In genomic region chr5:125354885-125355492, GRCm38 (mm10) we compare ENCODE assay signal across 24 mouse cellular contexts. TPM values are rescaled to one million over a fixed set of nuclear protein-coding genes. Genes with fewer than 3 reads are reported as not detected.
DNase-seq lines count a peak whose midpoint lies in the region; ATAC-seq and TF ChIP-seq lines count a peak whose summit lies in the region.
"Had no signal": no experiment of that assay in that cellular context is flagged by ENCODE, and none has a peak within 500 bp of the region (broad histone marks: within the 10 kb centered on the region; RNA-seq: fewer than 3 reads in every experiment).

No protein-coding gene starts in this region.

- H3K27ac ChIP-seq in hindbrain, embryonic 16.5 days (ENCODE audit: low read depth, low read length): no peak overlapping the region
- H3K27ac ChIP-seq in hindbrain, embryonic 12.5 days: no peak overlapping the region
- H3K27ac ChIP-seq in embryonic facial prominence, embryonic 11.5 days (replicated peaks; ENCODE audit: low read depth, low read length): no peak overlapping the region
- H3K27ac ChIP-seq in midbrain, postnatal 0 days (ENCODE audit: low read depth, low read length): peak overlapping the region; percentile 39; the same call in 1 of the 2 replicates
- H3K27ac ChIP-seq: forebrain, embryonic 15.5 days; heart, embryonic 13.5 days; layer of hippocampus, adult 2 months; liver, embryonic 12.5 days had no signal

- H3K4me1 ChIP-seq in hindbrain, embryonic 16.5 days (ENCODE audit: control insufficient read depth, insufficient read depth, low read depth, low read length): no peaks in the 10 kb centered on the region; the same call in 1 of the 2 replicates
- H3K4me1 ChIP-seq in hindbrain, embryonic 12.5 days: peaks cover 12% of the 10 kb centered on the region; the same call in 1 of the 2 replicates
- no peaks in the 10 kb centered on the region for H3K4me1 ChIP-seq in embryonic facial prominence, embryonic 11.5 days (ENCODE audit: control insufficient read depth, insufficient read depth, low read length)
- H3K4me1 ChIP-seq in midbrain, postnatal 0 days (ENCODE audit: insufficient read depth, low read length): peaks cover 5% of the 10 kb centered on the region; the same call in 1 of the 2 replicates
- H3K4me1 ChIP-seq: forebrain, embryonic 15.5 days had no signal

- no peak overlapping the region for H3K4me2 ChIP-seq in hindbrain, embryonic 16.5 days (ENCODE audit: low read length)
- H3K4me2 ChIP-seq in hindbrain, embryonic 12.5 days (replicated peaks): no peak overlapping the region
- H3K4me2 ChIP-seq in embryonic facial prominence, embryonic 11.5 days (ENCODE audit: low read depth, low read length): no peak overlapping the region
- no peak overlapping the region for H3K4me2 ChIP-seq in midbrain, postnatal 0 days (ENCODE audit: low read depth, low read length, poor library complexity, severe bottlenecking)
- H3K4me2 ChIP-seq: forebrain, embryonic 15.5 days; heart, embryonic 13.5 days; liver, embryonic 12.5 days had no signal

- ATAC-seq in hindbrain, embryonic 16.5 days: 0 out of 2 replicates have a peak, but pooled peaks have one; percentile 37
- ATAC-seq in hindbrain, embryonic 12.5 days (ENCODE audit: low FRiP score): no peak
- peak; percentile 77; the same call in 1 of the 2 replicates for ATAC-seq in embryonic facial prominence, embryonic 11.5 days (replicated peaks; ENCODE audit: insufficient number of reproducible peaks, low FRiP score, low TSS enrichment, low read depth)
- ATAC-seq in midbrain, postnatal 0 days (ENCODE audit: low FRiP score): 0 out of 2 replicates have a peak, but pooled peaks have one; percentile 56
- no peak for ATAC-seq in granulocyte monocyte progenitor cell, adult 5-6 weeks (replicated peaks; ENCODE audit: poor library complexity, severe bottlenecking)
- ATAC-seq: activated CD4-positive, CD25-positive, alpha-beta regulatory T cell, adult 4 months; forebrain, embryonic 15.5 days; liver, embryonic 12.5 days; Patski had no signal

- TF ChIP-seq CTCF in midbrain, postnatal 0 days (IDR thresholded peaks at IDR 0.05): no peak

- DNase-seq in retina, postnatal 1 day: peak; percentile 40
- DNase-seq in retina, embryonic 14.5 days (ENCODE audit: low spot score): no peak
- peak; percentile 48 for DNase-seq in embryonic facial prominence, embryonic 11.5 days (ENCODE audit: low spot score)
- peak; percentile 47 for DNase-seq in midbrain, postnatal 0 days (ENCODE audit: low spot score)
- DNase-seq in gastrocnemius, postnatal 36 days: no peak
- DNase-seq: adrenal gland, postnatal 25 days; B cell, adult 2 months; cerebellum, adult 11-12 months; cerebellum, postnatal 25 days; embryo, embryonic 11 days; kidney, adult 18-20 months; kidney, postnatal 14 days; left cerebral cortex, postnatal 4 days; lung, adult 2 months; thymus, postnatal 4 days had no signal

- H3K4me3 ChIP-seq in hindbrain, embryonic 16.5 days (ENCODE audit: low read length): no peak overlapping the region
- no peak overlapping the region for H3K4me3 ChIP-seq in hindbrain, embryonic 12.5 days
- no peak overlapping the region for H3K4me3 ChIP-seq in embryonic facial prominence, embryonic 11.5 days (ENCODE audit: low read depth, low read length)
- no peak overlapping the region for H3K4me3 ChIP-seq in midbrain, postnatal 0 days (ENCODE audit: low read depth, low read length)
- H3K4me3 ChIP-seq: forebrain, embryonic 15.5 days; heart, embryonic 13.5 days; layer of hippocampus, adult 2 months; liver, embryonic 12.5 days had no signal

- 40% methylated on average over 7 of the region's 7 CpGs for WGBS in hindbrain, embryonic 16.5 days
- 61% methylated on average over 7 of the region's 7 CpGs for WGBS in hindbrain, embryonic 12.5 days
- 51% methylated on average over 7 of the region's 7 CpGs for WGBS in embryonic facial prominence, embryonic 11.5 days
- 47% methylated on average over 7 of the region's 7 CpGs for WGBS in midbrain, postnatal 0 days

- H3K9me3 ChIP-seq in hindbrain, embryonic 16.5 days (ENCODE audit: control insufficient read depth, low read length): no peaks in the 10 kb centered on the region
- no peaks in the 10 kb centered on the region; the same call in 1 of the 2 replicates for H3K9me3 ChIP-seq in hindbrain, embryonic 12.5 days (replicated peaks)
- no peaks in the 10 kb centered on the region for H3K9me3 ChIP-seq in embryonic facial prominence, embryonic 11.5 days (replicated peaks; ENCODE audit: control insufficient read depth, low read length)
- no peaks in the 10 kb centered on the region for H3K9me3 ChIP-seq in midbrain, postnatal 0 days (ENCODE audit: low read length)
- H3K9me3 ChIP-seq: forebrain, embryonic 15.5 days; liver, embryonic 12.5 days had no signal

- no peak overlapping the region for H3K9ac ChIP-seq in hindbrain, embryonic 16.5 days (ENCODE audit: low read depth, low read length)
- H3K9ac ChIP-seq in hindbrain, embryonic 12.5 days: no peak overlapping the region
- no peak overlapping the region for H3K9ac ChIP-seq in embryonic facial prominence, embryonic 11.5 days (replicated peaks; ENCODE audit: low read length)
- 0 out of 2 replicates have a peak overlapping the region, but pooled peaks have one; percentile 13 for H3K9ac ChIP-seq in midbrain, postnatal 0 days (replicated peaks; ENCODE audit: low read length, poor library complexity, severe bottlenecking)
- H3K9ac ChIP-seq: forebrain, embryonic 15.5 days; heart, embryonic 13.5 days; liver, embryonic 12.5 days had no signal

- H3K36me3 ChIP-seq in hindbrain, embryonic 16.5 days (ENCODE audit: control insufficient read depth, insufficient read depth, low read length): no peaks in the 10 kb centered on the region
- H3K36me3 ChIP-seq in hindbrain, embryonic 12.5 days: no peaks in the 10 kb centered on the region
- H3K36me3 ChIP-seq in embryonic facial prominence, embryonic 11.5 days (replicated peaks; ENCODE audit: control insufficient read depth, insufficient read depth, low read depth, low read length): no peaks in the 10 kb centered on the region
- H3K36me3 ChIP-seq in midbrain, postnatal 0 days (ENCODE audit: insufficient read depth, low read length): no peaks in the 10 kb centered on the region
- H3K36me3 ChIP-seq: forebrain, embryonic 15.5 days; heart, embryonic 13.5 days; liver, embryonic 12.5 days had no signal

- intact Hi-C loops in gastrocnemius, postnatal 36 days (cut with DNase I): no loop called here

- no peaks in the 10 kb centered on the region for H3K27me3 ChIP-seq in hindbrain, embryonic 16.5 days (replicated peaks; ENCODE audit: control insufficient read depth, insufficient read depth, low read length)
- H3K27me3 ChIP-seq in hindbrain, embryonic 12.5 days: no peaks in the 10 kb centered on the region
- H3K27me3 ChIP-seq in embryonic facial prominence, embryonic 11.5 days (ENCODE audit: control insufficient read depth, insufficient read depth, low read length): no peaks in the 10 kb centered on the region
- H3K27me3 ChIP-seq in midbrain, postnatal 0 days (ENCODE audit: insufficient read depth, low read length): no peaks in the 10 kb centered on the region
- H3K27me3 ChIP-seq: forebrain, embryonic 15.5 days; heart, embryonic 13.5 days; liver, embryonic 12.5 days; Patski had no signal

RNA-seq across cellular contexts. Expression of gene Scarb1, which starts 14.1 kb away (rescaled TPM):
- 55.3 and 62.6 TPM in 2 replicates for polyA plus RNA-seq in hindbrain, embryonic 16.5 days (2015; fragmentation: Nextera tagmentation; extraction: Ambion mirVana)
- polyA plus RNA-seq in hindbrain, embryonic 12.5 days (2016; fragmentation: Nextera tagmentation; extraction: Ambion mirVana): 28.6 and 29.7 TPM in 2 replicates
- 22.7 and 26.4 TPM in 2 replicates for polyA plus RNA-seq in embryonic facial prominence, embryonic 11.5 days (2014; fragmentation: Nextera tagmentation; extraction: Ambion mirVana)
- 60.2 and 74.0 TPM in 2 replicates for total RNA-seq in midbrain, postnatal 0 days (2014; rRNA removed)
- 57.7 and 57.9 TPM in 2 replicates for polyA plus RNA-seq in midbrain, postnatal 0 days (2015; fragmentation: Nextera tagmentation; extraction: Ambion mirVana)
- 80.2 and 145 TPM in 2 replicates for total RNA-seq in granulocyte monocyte progenitor cell, adult 5-6 weeks (2014; fragmentation: Nextera tagmentation)
- 49.0 and 53.9 TPM in 2 replicates for total RNA-seq in granulocyte monocyte progenitor cell, adult 5-6 weeks (2017)
- total RNA-seq in gastrocnemius, postnatal 36 days (2021): 10 to 100 TPM; 20.3 to 20.5 TPM

RNA-seq across cellular contexts. Expression of gene Gm10382, which starts 34.1 kb away (rescaled TPM):
- 0.45 and 0.55 TPM in 2 replicates for polyA plus RNA-seq in hindbrain, embryonic 16.5 days (2015; fragmentation: Nextera tagmentation; extraction: Ambion mirVana)
- 0.58 and 0.82 TPM in 2 replicates for polyA plus RNA-seq in hindbrain, embryonic 12.5 days (2016; fragmentation: Nextera tagmentation; extraction: Ambion mirVana)
- not detected in 2 replicates for polyA plus RNA-seq in embryonic facial prominence, embryonic 11.5 days (2014; fragmentation: Nextera tagmentation; extraction: Ambion mirVana)
- not detected in 2 replicates for total RNA-seq in midbrain, postnatal 0 days (2014; rRNA removed)
- 0.67 and 0.83 TPM in 2 replicates for polyA plus RNA-seq in midbrain, postnatal 0 days (2015; fragmentation: Nextera tagmentation; extraction: Ambion mirVana)
- 0.96 TPM in 1 of 2 replicates, not detected in the other for total RNA-seq in granulocyte monocyte progenitor cell, adult 5-6 weeks (2014; fragmentation: Nextera tagmentation)
- total RNA-seq in granulocyte monocyte progenitor cell, adult 5-6 weeks (2017): 0.26 TPM in 1 of 2 replicates, not detected in the other
- total RNA-seq in gastrocnemius, postnatal 36 days (2021): under 1 TPM in 1 of 2 experiments, not detected in 1; 0.20 TPM
- total RNA-seq: adrenal gland, postnatal 25 days; layer of hippocampus, adult 2 months had no signal

RNA-seq across cellular contexts. Expression of gene Ubc, which starts 35.0 kb away (rescaled TPM):
- polyA plus RNA-seq in hindbrain, embryonic 16.5 days (2015; fragmentation: Nextera tagmentation; extraction: Ambion mirVana): 1,508 and 1,522 TPM in 2 replicates
- polyA plus RNA-seq in hindbrain, embryonic 12.5 days (2016; fragmentation: Nextera tagmentation; extraction: Ambion mirVana): 1,117 and 1,167 TPM in 2 replicates
- polyA plus RNA-seq in embryonic facial prominence, embryonic 11.5 days (2014; fragmentation: Nextera tagmentation; extraction: Ambion mirVana): 1,016 and 1,055 TPM in 2 replicates
- total RNA-seq in midbrain, postnatal 0 days (2014; rRNA removed): 915 and 958 TPM in 2 replicates
- 1,268 and 1,306 TPM in 2 replicates for polyA plus RNA-seq in midbrain, postnatal 0 days (2015; fragmentation: Nextera tagmentation; extraction: Ambion mirVana)
- 126 and 139 TPM in 2 replicates for total RNA-seq in granulocyte monocyte progenitor cell, adult 5-6 weeks (2014; fragmentation: Nextera tagmentation)
- 236 and 280 TPM in 2 replicates for total RNA-seq in granulocyte monocyte progenitor cell, adult 5-6 weeks (2017)
- total RNA-seq in gastrocnemius, postnatal 36 days (2021): 1,000 to 10,000 TPM; 1,061 to 1,578 TPM

Comparison
In these comparisons a context has a peak if more than half of its experiments do, and no peak if none do; other contexts are left out.
1. ATAC-seq: peak in hindbrain, embryonic 16.5 days (single experiment), embryonic facial prominence, embryonic 11.5 days (single experiment) and midbrain, postnatal 0 days (single experiment); none in hindbrain, embryonic 12.5 days (single experiment) and granulocyte monocyte progenitor cell, adult 5-6 weeks (single experiment).
2. DNase-seq: peak in retina, postnatal 1 day (single experiment), embryonic facial prominence, embryonic 11.5 days (single experiment) and midbrain, postnatal 0 days (single experiment); none in retina, embryonic 14.5 days (single experiment) and gastrocnemius, postnatal 36 days (0 of 2).